Comparison of ENCODE assay signal across 15 mouse cellular contexts in genomic region chr10:125832134-125832533, GRCm38 (mm10).
"Had no signal": no experiment of that assay in that cellular context is flagged by ENCODE, and none has a peak within 500 bp of the region (broad histone marks: within the 10 kb centered on the region; RNA-seq: fewer than 3 reads in every experiment).

No protein-coding gene starts in this region.

- H3K9ac ChIP-seq: lung, embryonic 14.5 days; midbrain, embryonic 13.5 days; midbrain, embryonic 15.5 days; neural tube, embryonic 12.5 days; stomach, embryonic 15.5 days had no signal

- H3K27me3 ChIP-seq: megakaryocyte, embryonic 14.5 days; midbrain, embryonic 13.5 days; midbrain, embryonic 15.5 days; neural tube, embryonic 12.5 days; stomach, embryonic 15.5 days had no signal

- H3K4me1 ChIP-seq: megakaryocyte, embryonic 14.5 days; midbrain, embryonic 13.5 days; midbrain, embryonic 15.5 days; neural tube, embryonic 12.5 days; stomach, embryonic 15.5 days had no signal

- H3K9me3 ChIP-seq: midbrain, embryonic 13.5 days; midbrain, embryonic 15.5 days; neural tube, embryonic 12.5 days; stomach, embryonic 15.5 days had no signal

- H3K36me3 ChIP-seq: midbrain, embryonic 13.5 days; midbrain, embryonic 15.5 days; neural tube, embryonic 12.5 days; stomach, embryonic 15.5 days had no signal

- H3K4me2 ChIP-seq: lung, embryonic 14.5 days; midbrain, embryonic 11.5 days; midbrain, embryonic 13.5 days; midbrain, embryonic 15.5 days; neural tube, embryonic 12.5 days; stomach, embryonic 15.5 days had no signal

- H3K4me3 ChIP-seq: megakaryocyte, embryonic 14.5 days; midbrain, embryonic 13.5 days; midbrain, embryonic 15.5 days; neural tube, embryonic 12.5 days; stomach, embryonic 15.5 days had no signal

- H3K27ac ChIP-seq: midbrain, embryonic 13.5 days; midbrain, embryonic 15.5 days; neural tube, embryonic 12.5 days; stomach, embryonic 15.5 days; stomach, postnatal 0 days had no signal

- ATAC-seq: midbrain, embryonic 13.5 days; midbrain, embryonic 15.5 days had no signal

- DNase-seq: lung, adult 18-20 months; lung, embryonic 14.5 days; lung, postnatal 10 days; lung, postnatal 4 days; right cerebral cortex, postnatal 14 days; thymus, adult 2 months; thymus, postnatal 25 days; thymus, postnatal 4 days had no signal
